9 mouse cellular contexts compared by ENCODE assay signal in the genomic region with DNA sequence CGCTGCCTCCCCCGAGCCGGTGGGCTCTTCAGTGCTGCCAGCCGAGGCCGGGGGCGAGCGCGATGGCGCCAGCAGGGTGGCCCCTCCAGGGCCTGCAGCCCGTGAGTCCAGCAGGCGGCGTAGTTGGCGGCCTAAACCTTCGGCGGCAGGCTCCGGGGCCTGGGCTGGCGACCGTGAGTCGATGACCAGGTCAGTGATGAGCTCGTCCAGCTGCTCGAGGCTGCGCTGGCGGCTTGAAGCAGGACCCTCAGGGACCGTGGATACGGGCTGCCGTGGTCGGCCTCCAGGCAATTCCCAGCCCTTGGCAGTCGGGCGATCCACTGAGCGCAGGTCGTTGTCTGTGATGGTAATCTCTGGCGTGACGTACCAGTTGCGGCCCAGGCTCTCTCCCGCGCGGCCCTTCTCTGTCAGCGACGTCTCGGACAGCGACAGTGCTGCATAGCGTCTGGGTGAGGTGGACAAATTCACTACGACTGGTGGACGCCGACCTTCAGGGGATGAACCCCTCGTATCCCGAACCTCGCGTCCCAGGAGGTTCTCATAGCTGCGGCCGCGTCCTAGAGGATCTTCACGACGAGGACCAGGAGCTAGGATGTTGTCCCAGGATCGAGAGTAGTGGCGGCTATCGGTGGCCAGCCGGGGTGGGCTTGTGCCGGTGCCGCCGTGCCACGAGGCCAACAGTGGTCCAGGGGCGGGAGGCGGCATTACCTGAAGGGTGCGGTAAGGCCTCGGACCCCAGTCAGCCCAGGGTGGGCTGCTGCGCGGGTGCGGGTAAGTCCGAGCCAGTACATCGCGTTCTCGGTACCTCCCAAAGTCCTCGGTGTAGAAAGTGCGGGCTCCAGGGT. TPM values are rescaled to one million over a fixed set of nuclear protein-coding genes. Genes with fewer than 3 reads are reported as not detected.
DNase-seq lines count a peak whose midpoint lies in the region; ATAC-seq and TF ChIP-seq lines count a peak whose summit lies in the region.
"Had no signal": no experiment of that assay in that cellular context is flagged by ENCODE, and none has a peak within 500 bp of the region (broad histone marks: within the 10 kb centered on the region; RNA-seq: fewer than 3 reads in every experiment).

No protein-coding gene starts in this region.

- H3K27ac ChIP-seq in heart, embryonic 12.5 days (ENCODE audit: poor library complexity, severe bottlenecking): no peak overlapping the region
- H3K27ac ChIP-seq in ES-E14 (ENCODE audit: insufficient read depth, low read depth, low read length, poor library complexity, severe bottlenecking): no peak overlapping the region
- no peak overlapping the region for H3K27ac ChIP-seq in embryonic facial prominence, embryonic 11.5 days (replicated peaks; ENCODE audit: low read depth, low read length)
- H3K27ac ChIP-seq in intestine, embryonic 16.5 days (ENCODE audit: low read length): no peak overlapping the region

- peaks cover 57% of the 10 kb centered on the region for H3K27me3 ChIP-seq in heart, embryonic 12.5 days (replicated peaks)
- peaks cover 57% of the 10 kb centered on the region for H3K27me3 ChIP-seq in embryonic facial prominence, embryonic 11.5 days (ENCODE audit: control insufficient read depth, insufficient read depth, low read length)
- H3K27me3 ChIP-seq in intestine, embryonic 16.5 days (replicated peaks; ENCODE audit: control insufficient read depth, insufficient read depth, low read length): peaks cover 49% of the 10 kb centered on the region
- H3K27me3 ChIP-seq: Patski had no signal

- peak overlapping the region; percentile 58 for H3K4me2 ChIP-seq in heart, embryonic 12.5 days
- peak overlapping the region; percentile 37 for H3K4me2 ChIP-seq in embryonic facial prominence, embryonic 11.5 days (ENCODE audit: low read depth, low read length)
- peak overlapping the region; percentile 23 for H3K4me2 ChIP-seq in intestine, embryonic 16.5 days (ENCODE audit: low read depth, low read length)

- peaks cover 3% of the 10 kb centered on the region for H3K36me3 ChIP-seq in heart, embryonic 12.5 days
- peaks cover 3% of the 10 kb centered on the region; the same call in 1 of the 2 replicates for H3K36me3 ChIP-seq in ES-E14 (ENCODE audit: control insufficient read depth, insufficient read depth, low read length, poor library complexity, severe bottlenecking)
- no peaks in the 10 kb centered on the region for H3K36me3 ChIP-seq in embryonic facial prominence, embryonic 11.5 days (replicated peaks; ENCODE audit: control insufficient read depth, insufficient read depth, low read depth, low read length)
- H3K36me3 ChIP-seq in intestine, embryonic 16.5 days (ENCODE audit: control insufficient read depth, insufficient read depth, low read length): no peaks in the 10 kb centered on the region

- ATAC-seq in heart, embryonic 12.5 days (ENCODE audit: insufficient number of reproducible peaks, low FRiP score): no peak
- ATAC-seq in embryonic facial prominence, embryonic 11.5 days (replicated peaks; ENCODE audit: insufficient number of reproducible peaks, low FRiP score, low TSS enrichment, low read depth): no peak
- ATAC-seq in intestine, embryonic 16.5 days: no peak
- ATAC-seq: Patski had no signal

- WGBS in heart, embryonic 12.5 days: 4% methylated on average over 75 of the region's 75 CpGs
- WGBS in embryonic facial prominence, embryonic 11.5 days: 4% methylated on average over 73 of the region's 75 CpGs
- 11% methylated on average over 75 of the region's 75 CpGs for WGBS in intestine, embryonic 16.5 days

- DNase-seq in heart, adult 18-20 months: no peak
- no peak for DNase-seq in ES-E14 (ENCODE audit: low read depth, low spot score)
- peak; percentile 32 for DNase-seq in embryonic facial prominence, embryonic 11.5 days (ENCODE audit: low spot score)
- peak; percentile 68 for DNase-seq in neural tube, embryonic 10.5 days (ENCODE audit: extremely low spot score, low spot score)
- no peak for DNase-seq in urinary bladder, postnatal 4 days (ENCODE audit: low spot score in 2 of 2)
- no peak for DNase-seq in adrenal gland, adult 8-10 months

- peaks cover 72% of the 10 kb centered on the region for H3K4me1 ChIP-seq in heart, embryonic 12.5 days (replicated peaks)
- H3K4me1 ChIP-seq in ES-E14 (ENCODE audit: control insufficient read depth in 2 of 2, insufficient read depth in 2 of 2, low read length in 2 of 2, poor library complexity in 1 of 2): peaks cover 0 to 36% of the 10 kb centered on the region in 2 experiments; a peak in 2 of 4 replicates
- H3K4me1 ChIP-seq in embryonic facial prominence, embryonic 11.5 days (ENCODE audit: control insufficient read depth, insufficient read depth, low read length): peaks cover 5% of the 10 kb centered on the region
- peaks cover 80% of the 10 kb centered on the region for H3K4me1 ChIP-seq in intestine, embryonic 16.5 days (ENCODE audit: control insufficient read depth, insufficient read depth, low read length)

- in situ Hi-C loops in ES-E14 (cut with MboI; ENCODE audit: low sequenced_read_pairs in 2 of 2, unreplicated experiment in 2 of 2): no loop called here

- H3K9ac ChIP-seq in heart, embryonic 12.5 days: 0 out of 2 replicates have a peak overlapping the region, but pooled peaks have one; percentile 18
- H3K9ac ChIP-seq in ES-E14 (ENCODE audit: insufficient read depth, low read depth, low read length, poor library complexity, severe bottlenecking): peak overlapping the region; percentile 13; the same call in 1 of the 2 replicates
- H3K9ac ChIP-seq in embryonic facial prominence, embryonic 11.5 days (replicated peaks; ENCODE audit: low read length): no peak overlapping the region; the same call in 1 of the 2 replicates
- peak overlapping the region; percentile 50 for H3K9ac ChIP-seq in intestine, embryonic 16.5 days (ENCODE audit: low read depth, low read length)

- H3K9me3 ChIP-seq in heart, embryonic 12.5 days (replicated peaks): no peaks in the 10 kb centered on the region
- no peaks in the 10 kb centered on the region for H3K9me3 ChIP-seq in ES-E14 (ENCODE audit: control insufficient read depth, insufficient read depth, low read depth, low read length)
- no peaks in the 10 kb centered on the region for H3K9me3 ChIP-seq in embryonic facial prominence, embryonic 11.5 days (replicated peaks; ENCODE audit: control insufficient read depth, low read length)
- 0 out of 2 replicates have a peak, but pooled peaks cover 4% of the 10 kb centered on the region for H3K9me3 ChIP-seq in intestine, embryonic 16.5 days (ENCODE audit: control insufficient read depth, low read length)

- peak overlapping the region; percentile 32 for H3K4me3 ChIP-seq in heart, embryonic 12.5 days
- peak overlapping the region; percentile 22 to 34; a peak in 2 of 4 replicates for H3K4me3 ChIP-seq in ES-E14 (ENCODE audit: insufficient read depth in 1 of 2, low read depth in 1 of 2, low read length in 2 of 2, poor library complexity in 1 of 2, severe bottlenecking in 1 of 2)
- peak overlapping the region; percentile 22 for H3K4me3 ChIP-seq in embryonic facial prominence, embryonic 11.5 days (ENCODE audit: low read depth, low read length)
- H3K4me3 ChIP-seq in intestine, embryonic 16.5 days (ENCODE audit: low read length): peak overlapping the region; percentile 36

TF ChIP-seq in ES-E14, 5 proteins besides CTCF, POLR2A, EP300 and RAD21 (continues in another document):
- TF ChIP-seq ZNF384 (IDR thresholded peaks at IDR 0.05; ENCODE audit: low read depth, low read length): no peak
- no peak for TF ChIP-seq HCFC1 (IDR thresholded peaks at IDR 0.05; ENCODE audit: borderline replicate concordance, insufficient read depth, low read length)
- TF ChIP-seq MAFK (IDR thresholded peaks at IDR 0.05; ENCODE audit: insufficient read depth, low read depth, low read length): no peak

RNA-seq across cellular contexts. Expression of gene Phpt1, which starts 3.1 kb away (rescaled TPM):
- 161 and 164 TPM in 2 replicates for polyA plus RNA-seq in heart, embryonic 12.5 days (2016; fragmentation: Nextera tagmentation; extraction: Ambion mirVana)
- 10 to 100 TPM; 55.9 to 72.5 TPM for total RNA-seq in heart, adult 18-20 months (2021)
- total RNA-seq in ES-E14 (2012; rRNA removed): 29.9 and 39.4 TPM in 2 replicates
- 145 and 157 TPM in 2 replicates for polyA plus RNA-seq in embryonic facial prominence, embryonic 11.5 days (2014; fragmentation: Nextera tagmentation; extraction: Ambion mirVana)
- 145 and 176 TPM in 2 replicates for polyA plus RNA-seq in intestine, embryonic 16.5 days (2015; fragmentation: Nextera tagmentation; extraction: Ambion mirVana)
- 10 to 100 TPM; 61.3 to 76.9 (median 66.1) TPM for total RNA-seq in adrenal gland, adult 8-10 months (2022)

RNA-seq across cellular contexts. Expression of gene Ajm1, which starts 3.4 kb away (rescaled TPM):
- polyA plus RNA-seq in heart, embryonic 12.5 days (2016; fragmentation: Nextera tagmentation; extraction: Ambion mirVana): 0.46 and 0.51 TPM in 2 replicates
- total RNA-seq in heart, adult 18-20 months (2021): under 1 TPM; 0.10 to 0.46 TPM
- total RNA-seq in ES-E14 (2012; rRNA removed): 0.36 and 1.2 TPM in 2 replicates
- polyA plus RNA-seq in embryonic facial prominence, embryonic 11.5 days (2014; fragmentation: Nextera tagmentation; extraction: Ambion mirVana): 0.07 and 0.25 TPM in 2 replicates
- polyA plus RNA-seq in intestine, embryonic 16.5 days (2015; fragmentation: Nextera tagmentation; extraction: Ambion mirVana): 0.93 and 1.4 TPM in 2 replicates
- total RNA-seq in adrenal gland, adult 8-10 months (2022): 1 to 10 TPM; 1.6 to 4.8 (median 3.8) TPM

RNA-seq across cellular contexts. Expression of gene Mamdc4, which starts 3.5 kb away (rescaled TPM):
- polyA plus RNA-seq in heart, embryonic 12.5 days (2016; fragmentation: Nextera tagmentation; extraction: Ambion mirVana): 1.2 and 3.5 TPM in 2 replicates
- total RNA-seq in heart, adult 18-20 months (2021): 1 to 10 TPM in 1 of 2 experiments, under 1 TPM in 1; 0.55 to 1.4 TPM
- 4.1 and 9.7 TPM in 2 replicates for total RNA-seq in ES-E14 (2012; rRNA removed)
- 1.2 and 8.5 TPM in 2 replicates for polyA plus RNA-seq in embryonic facial prominence, embryonic 11.5 days (2014; fragmentation: Nextera tagmentation; extraction: Ambion mirVana)
- 582 and 797 TPM in 2 replicates for polyA plus RNA-seq in intestine, embryonic 16.5 days (2015; fragmentation: Nextera tagmentation; extraction: Ambion mirVana)
- total RNA-seq in adrenal gland, adult 8-10 months (2022): 10 to 100 TPM in 1 of 4 experiments, 1 to 10 TPM in 3; 1.4 to 11.0 (median 4.0) TPM

RNA-seq across cellular contexts. Expression of gene Edf1, which starts 20.5 kb away (rescaled TPM):
- polyA plus RNA-seq in heart, embryonic 12.5 days (2016; fragmentation: Nextera tagmentation; extraction: Ambion mirVana): 300 and 303 TPM in 2 replicates
- 100 to 1,000 TPM; 223 to 241 TPM for total RNA-seq in heart, adult 18-20 months (2021)
- 142 and 179 TPM in 2 replicates for total RNA-seq in ES-E14 (2012; rRNA removed)
- polyA plus RNA-seq in embryonic facial prominence, embryonic 11.5 days (2014; fragmentation: Nextera tagmentation; extraction: Ambion mirVana): 336 and 375 TPM in 2 replicates
- 343 and 364 TPM in 2 replicates for polyA plus RNA-seq in intestine, embryonic 16.5 days (2015; fragmentation: Nextera tagmentation; extraction: Ambion mirVana)
- 100 to 1,000 TPM; 149 to 331 (median 215) TPM for total RNA-seq in adrenal gland, adult 8-10 months (2022)

RNA-seq across cellular contexts. Expression of gene Rabl6, which starts 30.1 kb away (rescaled TPM):
- polyA plus RNA-seq in heart, embryonic 12.5 days (2016; fragmentation: Nextera tagmentation; extraction: Ambion mirVana): 48.6 and 49.2 TPM in 2 replicates
- 10 to 100 TPM; 63.5 to 63.8 TPM for total RNA-seq in heart, adult 18-20 months (2021)
- 45.8 and 62.1 TPM in 2 replicates for total RNA-seq in ES-E14 (2012; rRNA removed)
- polyA plus RNA-seq in embryonic facial prominence, embryonic 11.5 days (2014; fragmentation: Nextera tagmentation; extraction: Ambion mirVana): 44.3 and 46.0 TPM in 2 replicates
- 45.8 and 52.7 TPM in 2 replicates for polyA plus RNA-seq in intestine, embryonic 16.5 days (2015; fragmentation: Nextera tagmentation; extraction: Ambion mirVana)
- total RNA-seq in adrenal gland, adult 8-10 months (2022): 100 to 1,000 TPM; 121 to 178 (median 137) TPM

Comparison
In these comparisons a context has a peak if more than half of its experiments do, and no peak if none do; other contexts are left out.
1. DNase-seq: peak in embryonic facial prominence, embryonic 11.5 days (single experiment) and neural tube, embryonic 10.5 days (single experiment); none in heart, adult 18-20 months (0 of 2), ES-E14 (single experiment), urinary bladder, postnatal 4 days (0 of 2) and adrenal gland, adult 8-10 months (single experiment).
2. Peak in every context shown above with its lines, with median percentiles within 50 percentile points of each other: H3K4me2 ChIP-seq and H3K4me3 ChIP-seq.